Mouse (Mus musculus): ENCODE data around the gene Hck. TPM values are rescaled to one million over a fixed set of nuclear protein-coding genes. Genes with fewer than 3 reads are reported as not detected.

Hck gene
- polyA plus RNA-seq, 1 experiment = 31.9 TPM

GRCm38 (mm10) chr2:153083824-153084223 is 24.4 kb upstream of the Hck start:
- Histone ChIP-seq H3K27ac (ENCODE audit: insufficient read depth, low read depth, low read length) (no peak overlapping the region), H3K27me3 (ENCODE audit: control insufficient read depth, insufficient read depth, low read length) (no peaks in the 10 kb centered on the region), H3K36me3 (ENCODE audit: control insufficient read depth, insufficient read depth, low read length) (no peaks in the 10 kb centered on the region), H3K4me3 (ENCODE audit: low read depth, low read length) (no peak overlapping the region), H3K4me1 (ENCODE audit: control insufficient read depth, insufficient read depth, insufficient read length, low read length) (no peaks in the 10 kb centered on the region; the same call in 1 of the 2 replicates)
- no peak for TF ChIP-seq POLR2A (IDR thresholded peaks at IDR 0.05; ENCODE audit: low read depth, low read length)
- no peak for TF ChIP-seq CTCF (IDR thresholded peaks at IDR 0.05; ENCODE audit: extremely low read depth, insufficient read length, insufficient replicate concordance, low read depth, low read length)
- WGBS = 77% methylated on average over 4 of the region's 4 CpGs

- WGBS = 51% methylated on average over 7 of the region's 7 CpGs
- H3K36me3 ChIP-seq (ENCODE audit: control insufficient read depth, insufficient read depth, low read length) = no peaks in the 10 kb centered on the region
- no peaks in the 10 kb centered on the region; the same call in 1 of the 2 replicates for H3K4me1 ChIP-seq (ENCODE audit: control insufficient read depth, insufficient read depth, insufficient read length, low read length)
- no peak overlapping the region for H3K27ac ChIP-seq (ENCODE audit: insufficient read depth, low read depth, low read length)
- TF ChIP-seq POLR2A (IDR thresholded peaks at IDR 0.05; ENCODE audit: low read depth, low read length) (no peak), CTCF (IDR thresholded peaks at IDR 0.05; ENCODE audit: extremely low read depth, insufficient read length, insufficient replicate concordance, low read depth, low read length) (no peak)
- H3K27me3 ChIP-seq (ENCODE audit: control insufficient read depth, insufficient read depth, low read length) = no peaks in the 10 kb centered on the region
- H3K4me3 ChIP-seq (ENCODE audit: low read depth, low read length) = no peak overlapping the region
These were observed 23.8 kb upstream of the Hck start for GRCm38 (mm10) chr2:153084261-153084976.

GRCm38 (mm10) chr2:153085556-153085955 is 22.7 kb upstream of the Hck start:
- Histone ChIP-seq H3K4me1 (ENCODE audit: control insufficient read depth, insufficient read depth, insufficient read length, low read length) (no peaks in the 10 kb centered on the region; the same call in 1 of the 2 replicates), H3K27me3 (ENCODE audit: control insufficient read depth, insufficient read depth, low read length) (no peaks in the 10 kb centered on the region), H3K36me3 (ENCODE audit: control insufficient read depth, insufficient read depth, low read length) (no peaks in the 10 kb centered on the region), H3K27ac (ENCODE audit: insufficient read depth, low read depth, low read length) (no peak overlapping the region), H3K4me3 (ENCODE audit: low read depth, low read length) (no peak overlapping the region)
- TF ChIP-seq CTCF (IDR thresholded peaks at IDR 0.05; ENCODE audit: extremely low read depth, insufficient read length, insufficient replicate concordance, low read depth, low read length) (no peak), POLR2A (IDR thresholded peaks at IDR 0.05; ENCODE audit: low read depth, low read length) (no peak)
- WGBS = 71% methylated on average over 6 of the region's 6 CpGs

GRCm38 (mm10) chr2:153086166-153086565 is 22.1 kb upstream of the Hck start:
- no peak overlapping the region for H3K27ac ChIP-seq (ENCODE audit: insufficient read depth, low read depth, low read length)
- no peak overlapping the region for H3K4me3 ChIP-seq (ENCODE audit: low read depth, low read length)

GRCm38 (mm10) chr2:153087091-153087490 is 21.2 kb upstream of the Hck start:
- Histone ChIP-seq H3K4me3 (ENCODE audit: low read depth, low read length) (no peak overlapping the region), H3K27me3 (ENCODE audit: control insufficient read depth, insufficient read depth, low read length) (no peaks in the 10 kb centered on the region), H3K36me3 (ENCODE audit: control insufficient read depth, insufficient read depth, low read length) (no peaks in the 10 kb centered on the region), H3K4me1 (ENCODE audit: control insufficient read depth, insufficient read depth, insufficient read length, low read length) (no peaks in the 10 kb centered on the region), H3K27ac (ENCODE audit: insufficient read depth, low read depth, low read length) (no peak overlapping the region)
- no peak for TF ChIP-seq POLR2A (IDR thresholded peaks at IDR 0.05; ENCODE audit: low read depth, low read length)
- TF ChIP-seq CTCF (IDR thresholded peaks at IDR 0.05; ENCODE audit: extremely low read depth, insufficient read length, insufficient replicate concordance, low read depth, low read length) = no peak
- WGBS = 89% methylated on average over 10 of the region's 10 CpGs

More at GRCm38 (mm10) chr2:153086166-153086565, 22.1 kb upstream of the Hck start:
- no peaks in the 10 kb centered on the region for H3K36me3 ChIP-seq (ENCODE audit: control insufficient read depth, insufficient read depth, low read length)
- WGBS = 87% methylated on average over 4 of the region's 4 CpGs
- H3K4me1 ChIP-seq (ENCODE audit: control insufficient read depth, insufficient read depth, insufficient read length, low read length) = no peaks in the 10 kb centered on the region
- TF ChIP-seq POLR2A (IDR thresholded peaks at IDR 0.05; ENCODE audit: low read depth, low read length) (no peak), CTCF (IDR thresholded peaks at IDR 0.05; ENCODE audit: extremely low read depth, insufficient read length, insufficient replicate concordance, low read depth, low read length) (no peak)
- no peaks in the 10 kb centered on the region for H3K27me3 ChIP-seq (ENCODE audit: control insufficient read depth, insufficient read depth, low read length)

GRCm38 (mm10) chr2:153089316-153089715 is 19.0 kb upstream of the Hck start:
- H3K27ac ChIP-seq (ENCODE audit: insufficient read depth, low read depth, low read length) = no peak overlapping the region
- TF ChIP-seq CTCF (IDR thresholded peaks at IDR 0.05; ENCODE audit: extremely low read depth, insufficient read length, insufficient replicate concordance, low read depth, low read length) = no peak
- no peak for TF ChIP-seq POLR2A (IDR thresholded peaks at IDR 0.05; ENCODE audit: low read depth, low read length)
- 43% methylated on average over 2 of the region's 2 CpGs for WGBS
- H3K36me3 ChIP-seq (ENCODE audit: control insufficient read depth, insufficient read depth, low read length) = no peaks in the 10 kb centered on the region
- no peak overlapping the region for H3K4me3 ChIP-seq (ENCODE audit: low read depth, low read length)
- no peaks in the 10 kb centered on the region for H3K4me1 ChIP-seq (ENCODE audit: control insufficient read depth, insufficient read depth, insufficient read length, low read length)
- H3K27me3 ChIP-seq (ENCODE audit: control insufficient read depth, insufficient read depth, low read length) = no peaks in the 10 kb centered on the region

- H3K27me3 ChIP-seq (ENCODE audit: control insufficient read depth, insufficient read depth, low read length) = no peaks in the 10 kb centered on the region
- WGBS = 27% methylated on average over 10 of the region's 10 CpGs
- H3K4me1 ChIP-seq (ENCODE audit: control insufficient read depth, insufficient read depth, insufficient read length, low read length) = no peaks in the 10 kb centered on the region
- peak overlapping the region; percentile 33 for H3K4me3 ChIP-seq (ENCODE audit: low read depth, low read length)
- TF ChIP-seq POLR2A (IDR thresholded peaks at IDR 0.05; ENCODE audit: low read depth, low read length) (no peak), CTCF (IDR thresholded peaks at IDR 0.05; ENCODE audit: extremely low read depth, insufficient read length, insufficient replicate concordance, low read depth, low read length) (no peak)
- no peaks in the 10 kb centered on the region for H3K36me3 ChIP-seq (ENCODE audit: control insufficient read depth, insufficient read depth, low read length)
- peak overlapping the region; percentile 24 for H3K27ac ChIP-seq (ENCODE audit: insufficient read depth, low read depth, low read length)
These were observed 17.6 kb upstream of the Hck start for GRCm38 (mm10) chr2:153090551-153091165.

Data from small intestine, adult 2 months (tissue).